ENCODE assay signal across 8 mouse cellular contexts in the genomic region with DNA sequence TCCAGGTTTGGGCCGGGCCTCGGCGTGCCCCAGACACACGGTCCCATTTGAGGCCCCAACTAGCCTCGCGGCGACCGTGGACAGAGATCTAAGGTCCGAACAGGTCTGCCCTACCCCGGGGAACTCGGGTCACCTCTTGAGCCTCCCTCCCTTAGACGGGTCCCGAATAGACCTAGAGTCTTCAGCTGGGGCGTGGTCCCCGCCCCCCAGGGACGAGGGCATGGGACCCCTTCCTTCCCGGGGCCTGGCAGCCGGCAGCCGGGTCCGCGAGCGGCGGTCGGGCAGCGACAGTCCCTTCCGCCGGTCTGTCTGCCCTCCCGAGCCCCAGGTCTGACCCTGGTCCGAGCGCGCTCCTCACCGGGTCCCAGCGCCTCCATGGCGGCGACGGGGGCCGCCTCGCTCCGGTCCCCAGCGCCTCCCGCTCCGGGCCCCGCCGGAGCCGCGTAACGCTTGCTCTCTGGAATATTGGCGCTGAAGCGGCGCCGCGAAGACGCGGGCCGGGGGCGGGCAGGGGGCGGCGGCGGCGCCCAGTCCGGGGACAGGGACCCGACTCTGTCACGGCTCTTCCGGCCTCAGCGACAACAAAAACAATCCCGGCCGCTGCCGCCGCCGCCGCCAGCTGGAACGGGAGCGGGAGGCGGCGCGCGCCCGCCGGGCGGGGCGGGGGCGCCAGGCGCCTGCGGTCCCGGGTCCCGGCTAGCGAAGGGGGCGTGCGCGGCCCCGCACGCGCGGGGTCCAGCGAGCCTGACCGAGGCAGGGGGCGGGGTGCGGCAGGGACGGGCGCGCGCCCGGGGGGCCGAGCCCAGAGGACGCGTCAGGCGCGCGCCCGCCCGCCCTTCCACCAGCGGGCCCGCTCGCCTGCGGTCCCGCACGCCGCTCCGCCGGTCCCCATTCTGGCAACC. TPM values are rescaled to one million over a fixed set of nuclear protein-coding genes. Genes with fewer than 3 reads are reported as not detected.
DNase-seq lines count a peak whose midpoint lies in the region; ATAC-seq and TF ChIP-seq lines count a peak whose summit lies in the region.

A gene (minus strand): TSS at position 646 of the 902 bp plus-strand sequence.

- TF ChIP-seq POLR2A in liver, adult 2 months (IDR thresholded peaks at IDR 0.05; ENCODE audit: extremely low read depth, insufficient read depth, low read length): no peak

- WGBS in embryonic facial prominence, embryonic 14.5 days: 0% methylated on average over 17 of the region's 120 CpGs
- 1% methylated on average over 74 of the region's 120 CpGs for WGBS in liver, adult 2 months
- 0% methylated on average over 71 of the region's 120 CpGs for WGBS in midbrain, embryonic 15.5 days
- under 1% methylated on average over 90 of the region's 120 CpGs for WGBS in stomach, embryonic 14.5 days

- H3K4me3 ChIP-seq in embryonic facial prominence, embryonic 14.5 days (ENCODE audit: low read depth, low read length): peak within 1 kb of the TSS; percentile 91
- H3K4me3 ChIP-seq in liver, adult 2 months (ENCODE audit: insufficient read depth, low read depth, low read length): peak within 1 kb of the TSS; percentile 93
- peak within 1 kb of the TSS; percentile 93 for H3K4me3 ChIP-seq in midbrain, embryonic 15.5 days
- peak within 1 kb of the TSS; percentile 90 for H3K4me3 ChIP-seq in stomach, embryonic 14.5 days (ENCODE audit: low read depth, low read length)

- H3K4me1 ChIP-seq in embryonic facial prominence, embryonic 14.5 days (ENCODE audit: control insufficient read depth, insufficient read depth, low read length): no peaks in the 10 kb centered on the region
- H3K4me1 ChIP-seq in liver, adult 2 months (ENCODE audit: control insufficient read depth, insufficient read depth, low read length): peaks cover 4% of the 10 kb centered on the region
- H3K4me1 ChIP-seq in midbrain, embryonic 15.5 days: peaks cover 19% of the 10 kb centered on the region
- H3K4me1 ChIP-seq in stomach, embryonic 14.5 days (ENCODE audit: control insufficient read depth, insufficient read depth, low read length): no peaks in the 10 kb centered on the region; the same call in 1 of the 2 replicates

- no peak within 1 kb of the TSS; the same call in 1 of the 2 replicates for H3K27ac ChIP-seq in embryonic facial prominence, embryonic 14.5 days (replicated peaks; ENCODE audit: low read depth, low read length)
- H3K27ac ChIP-seq in liver, adult 2 months (replicated peaks; ENCODE audit: insufficient read depth, low read depth, low read length): no peak within 1 kb of the TSS
- peak within 1 kb of the TSS; percentile 82 for H3K27ac ChIP-seq in midbrain, embryonic 15.5 days
- H3K27ac ChIP-seq in stomach, embryonic 14.5 days (ENCODE audit: low read length): no peak within 1 kb of the TSS

- H3K4me2 ChIP-seq in embryonic facial prominence, embryonic 14.5 days (ENCODE audit: low read depth, low read length): peak within 1 kb of the TSS; percentile 91
- H3K4me2 ChIP-seq in midbrain, embryonic 15.5 days: peak within 1 kb of the TSS; percentile 87
- H3K4me2 ChIP-seq in stomach, embryonic 14.5 days (replicated peaks; ENCODE audit: low read depth, low read length): peak within 1 kb of the TSS; percentile 92

- peak; percentile 87 for ATAC-seq in embryonic facial prominence, embryonic 14.5 days (ENCODE audit: low read depth)
- peak; percentile 94 for ATAC-seq in midbrain, embryonic 15.5 days (replicated peaks)
- peak; percentile 88 for ATAC-seq in stomach, embryonic 14.5 days (ENCODE audit: insufficient number of reproducible peaks, insufficient read depth, low FRiP score, low read depth)

- H3K9ac ChIP-seq in embryonic facial prominence, embryonic 14.5 days (ENCODE audit: low read depth, low read length): peak within 1 kb of the TSS; percentile 86
- peak within 1 kb of the TSS; percentile 88 for H3K9ac ChIP-seq in liver, adult 2 months (ENCODE audit: low read depth, low read length)
- peak within 1 kb of the TSS; percentile 96 for H3K9ac ChIP-seq in midbrain, embryonic 15.5 days
- H3K9ac ChIP-seq in stomach, embryonic 14.5 days (replicated peaks; ENCODE audit: low read depth, low read length): peak within 1 kb of the TSS; percentile 83

- DNase-seq in B cell, adult 2 months: peak; percentile 53
- peak; percentile 65 to 84 for DNase-seq in adrenal gland, postnatal 36 days
- peak; percentile 85 for DNase-seq in embryonic facial prominence, embryonic 14.5 days (ENCODE audit: low spot score)
- DNase-seq in heart, adult 9 months (ENCODE audit: low spot score in 2 of 2): peak; percentile 43 to 55
- DNase-seq in kidney, adult 8-10 months: peak; percentile 8 to 20
- peak; percentile 24 for DNase-seq in liver, adult 2 months (ENCODE audit: extremely low read depth, low read depth, low spot score)

- no peaks in the 10 kb centered on the region for H3K27me3 ChIP-seq in embryonic facial prominence, embryonic 14.5 days (replicated peaks; ENCODE audit: control insufficient read depth, insufficient read depth, low read length)
- no peaks in the 10 kb centered on the region for H3K27me3 ChIP-seq in liver, adult 2 months (ENCODE audit: control insufficient read depth, insufficient read depth, low read length)
- H3K27me3 ChIP-seq in midbrain, embryonic 15.5 days (replicated peaks): no peaks in the 10 kb centered on the region
- no peaks in the 10 kb centered on the region for H3K27me3 ChIP-seq in stomach, embryonic 14.5 days (ENCODE audit: control insufficient read depth, insufficient read depth, low read length)

- H3K36me3 ChIP-seq in embryonic facial prominence, embryonic 14.5 days (ENCODE audit: control insufficient read depth, insufficient read depth, low read length): no peaks in the 10 kb centered on the region
- H3K36me3 ChIP-seq in liver, adult 2 months (ENCODE audit: control insufficient read depth, insufficient read depth, low read length): no peaks in the 10 kb centered on the region
- no peaks in the 10 kb centered on the region for H3K36me3 ChIP-seq in midbrain, embryonic 15.5 days (replicated peaks)
- H3K36me3 ChIP-seq in stomach, embryonic 14.5 days (ENCODE audit: control insufficient read depth, insufficient read depth, low read length): no peaks in the 10 kb centered on the region

- no peaks in the 10 kb centered on the region for H3K9me3 ChIP-seq in embryonic facial prominence, embryonic 14.5 days (ENCODE audit: control insufficient read depth, low read length)
- H3K9me3 ChIP-seq in midbrain, embryonic 15.5 days: no peaks in the 10 kb centered on the region
- no peaks in the 10 kb centered on the region for H3K9me3 ChIP-seq in stomach, embryonic 14.5 days (ENCODE audit: control insufficient read depth, low read depth, low read length)

- TF ChIP-seq CTCF in liver, adult 2 months (IDR thresholded peaks at IDR 0.05; ENCODE audit: low read depth, low read length): no peak

- no peaks in the 10 kb centered on the region for H3K79me2 ChIP-seq in liver, adult 2 months (ENCODE audit: control insufficient read depth, insufficient read depth, low read length)

RNA-seq across cellular contexts. Expression of the gene that starts here (rescaled TPM):
- 1 to 10 TPM; 5.2 to 5.8 TPM for total RNA-seq in adrenal gland, postnatal 36 days (2021)
- polyA plus RNA-seq in embryonic facial prominence, embryonic 14.5 days (2014; fragmentation: Nextera tagmentation; extraction: Ambion mirVana): 2.6 and 2.7 TPM in 2 replicates
- 2.2 and 2.3 TPM in 2 replicates for total RNA-seq in liver, adult 2 months (2014; rRNA removed)
- polyA plus RNA-seq in liver, adult 2 months (2012; rRNA removed): 0.65 and 0.82 TPM in 2 replicates
- 10.2 and 10.9 TPM in 2 replicates for polyA plus RNA-seq in midbrain, embryonic 15.5 days (2015; fragmentation: Nextera tagmentation; extraction: Ambion mirVana)
- 2.4 and 3.3 TPM in 2 replicates for polyA plus RNA-seq in stomach, embryonic 14.5 days (2014; fragmentation: Nextera tagmentation; extraction: Ambion mirVana)

Comparison
In these comparisons a context has a peak if more than half of its experiments do, and no peak if none do; other contexts are left out.
1. DNase-seq: peak in every context shown above with its lines; median percentile 85 in embryonic facial prominence, embryonic 14.5 days; 74 in adrenal gland, postnatal 36 days; 53 in B cell, adult 2 months; 49 in heart, adult 9 months; 24 in liver, adult 2 months; 14 in kidney, adult 8-10 months.